Mouse (Mus musculus) midbrain, embryonic 16.5 days (tissue): ENCODE results near the gene Phf14. TPM values are rescaled to one million over a fixed set of nuclear protein-coding genes. Genes with fewer than 3 reads are reported as not detected.
"Not testable (repeated sequence)": the region's sequence is repeated elsewhere in the genome, so short reads cannot be mapped to it uniquely, and the experiment has no call there.

ENCODE experiments used
- ATAC-seq: fragments of 200-750 bp; cut with Nextera tagmentation; 2 replicates; pipeline ENCODE4 v1.8.0; 2017; ENCODE audit warnings: moderate TSS enrichment
- H3K27ac ChIP-seq: fragments of 300-500 bp; sonication (generic); 2 replicates; pipeline ENCODE4 v1.5.1; 2014; ENCODE audit warnings: mild to moderate bottlenecking, low read length, mixed read lengths
- H3K27me3 ChIP-seq: fragments of 300-500 bp; sonication (generic); 2 replicates; pipeline ENCODE4 v1.6.1; 2014; ENCODE audit warnings: low read depth, low read length, mixed read lengths; ENCODE audit not compliant: control insufficient read depth, insufficient read depth
- H3K36me3 ChIP-seq: fragments of 300-500 bp; sonication (generic); 2 replicates; pipeline ENCODE4 v1.6.1; 2014; ENCODE audit warnings: mild to moderate bottlenecking, low read length, moderate library complexity, mixed read lengths; ENCODE audit not compliant: control insufficient read depth, insufficient read depth
- H3K4me1 ChIP-seq: fragments of 300-500 bp; sonication (generic); 2 replicates; pipeline ENCODE4 v1.6.1; 2014; ENCODE audit warnings: mild to moderate bottlenecking, low read length, mixed read lengths; ENCODE audit not compliant: control insufficient read depth, insufficient read depth
- H3K4me2 ChIP-seq: fragments of 300-500 bp; sonication (generic); 2 replicates; pipeline ENCODE4 v1.6.1; 2014; ENCODE audit warnings: mild to moderate bottlenecking, low read length, mixed read lengths
- H3K4me3 ChIP-seq: fragments of 300-500 bp; sonication (generic); 2 replicates; pipeline ENCODE4 v1.5.1; 2014; ENCODE audit warnings: low read depth, mild to moderate bottlenecking, low read length, moderate library complexity, mixed read lengths
- H3K9ac ChIP-seq: fragments of 300-500 bp; sonication (generic); 2 replicates; pipeline ENCODE4 v1.6.1; 2014; ENCODE audit warnings: low read depth, low read length, mixed read lengths
- H3K9me3 ChIP-seq: fragments of 300-500 bp; sonication (generic); replicated peaks from 2 replicates; pipeline ENCODE4 v1.6.1; 2014; ENCODE audit warnings: mild to moderate bottlenecking, low read length, mixed read lengths; ENCODE audit not compliant: control insufficient read depth, poor library complexity, severe bottlenecking
- WGBS: fragments of 180-500 bp; shearing (Covaris S2); extraction: QIAGEN DNeasy Blood & Tissue Kit; methylation state at CpG from one replicate; pipeline ENCODE4 v1.1.7; 2014; 5-methylcytosine and 5-hydroxymethylcytosine counted together
- polyA plus RNA-seq: library from polyadenylated mRNA; unstranded; fragments of >200 nt; fragmentation: Nextera tagmentation; extraction: Ambion mirVana; gene quantifications from 2 replicates; pipeline ENCODE4 v1.2.1, GENCODE M21; 2015

The Phf14 gene
- polyA plus RNA-seq, result 81.2 and 90.8 TPM in 2 replicates

- H3K36me3 ChIP-seq, result 0 out of 2 replicates have a peak, but pooled peaks cover 2% of the 10 kb centered on the region
- WGBS, result under 1% methylated on average over 59 of the region's 59 CpGs
- peak; percentile 98 for ATAC-seq
- no peaks in the 10 kb centered on the region for H3K27me3 ChIP-seq
- peak within 1 kb of the TSS; percentile 86 for H3K4me3 ChIP-seq
- H3K4me1 ChIP-seq, result peaks cover 19% of the 10 kb centered on the region
- H3K9me3 ChIP-seq, result no peaks in the 10 kb centered on the region
- peak within 1 kb of the TSS; percentile 82 for H3K27ac ChIP-seq
- peak within 1 kb of the TSS; percentile 90 for H3K9ac ChIP-seq
- H3K4me2 ChIP-seq, result peak within 1 kb of the TSS; percentile 86
Measured at GRCm38 (mm10) chr6:11907269-11908032, at the start of gene Phf14, which contains the start of gene Ndufa4. Phf14 (plus strand) TSS chr6:11907809. Ndufa4 (minus strand) TSS chr6:11907497.

DNA sequence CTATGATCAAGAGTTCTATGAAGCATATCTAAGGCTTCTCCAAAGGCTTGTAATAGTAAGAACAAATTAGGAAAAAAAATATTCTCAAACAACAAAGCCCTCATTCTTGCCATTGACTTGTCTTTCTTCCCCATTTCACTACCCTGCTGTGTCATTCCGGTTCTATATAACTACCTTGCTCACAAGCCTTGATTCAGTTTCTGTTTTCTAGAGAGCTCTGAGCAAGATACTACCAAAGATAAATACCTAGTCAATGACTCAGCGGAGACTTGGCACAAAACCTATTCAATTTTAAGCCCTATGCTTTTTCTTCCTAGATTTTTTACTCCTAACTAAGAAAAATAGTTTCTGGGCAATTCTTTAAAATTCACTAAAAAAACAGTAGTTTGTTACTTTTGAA, 32.2 kb upstream of the Phf14 start:
- not testable (repeated sequence) for H3K36me3 ChIP-seq, H3K27me3 ChIP-seq, H3K9me3 ChIP-seq, ATAC-seq, H3K4me2 ChIP-seq, H3K9ac ChIP-seq, H3K4me3 ChIP-seq, H3K4me1 ChIP-seq, H3K27ac ChIP-seq
- no CpG with 5 or more reads among the region's 2 CpGs for WGBS

GRCm38 (mm10) chr6:11900809-11901310, 6.7 kb upstream of the Phf14 start:
- H3K4me1 ChIP-seq, result peaks cover 4% of the 10 kb centered on the region
- 71% methylated on average over 4 of the region's 4 CpGs for WGBS
- ATAC-seq, result no peak
- H3K36me3 ChIP-seq, result peaks cover 12% of the 10 kb centered on the region
- H3K27me3 ChIP-seq, result no peaks in the 10 kb centered on the region
- no peak overlapping the region for H3K27ac ChIP-seq
- H3K4me2 ChIP-seq, result no peak overlapping the region
- H3K4me3 ChIP-seq, result no peak overlapping the region
- H3K9me3 ChIP-seq, result no peaks in the 10 kb centered on the region
- H3K9ac ChIP-seq, result no peak overlapping the region

DNA sequence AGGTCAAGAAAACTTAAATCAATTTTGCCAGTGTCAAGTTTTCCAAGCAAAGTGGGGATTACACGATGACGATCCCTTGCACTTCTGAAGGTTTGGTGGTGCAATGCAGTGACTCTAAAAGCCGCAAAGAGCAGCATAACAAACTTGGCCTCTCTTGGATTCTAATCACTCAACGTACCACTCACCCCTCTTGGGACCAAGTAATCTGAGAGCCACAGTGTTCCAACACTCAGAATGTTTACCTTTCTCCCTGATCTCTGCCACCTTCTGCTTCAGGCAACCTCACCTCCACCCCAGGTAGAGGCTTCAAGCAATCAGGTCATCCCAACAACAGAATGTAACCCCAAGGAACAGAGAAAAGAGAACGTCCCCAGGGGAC, 730 bp upstream of the Phf14 start:
- Histone ChIP-seq H3K36me3 (0 out of 2 replicates have a peak, but pooled peaks cover 2% of the 10 kb centered on the region), H3K9me3 (no peaks in the 10 kb centered on the region), H3K4me1 (peaks cover 19% of the 10 kb centered on the region), H3K4me3 (peak overlapping the region; percentile 86), H3K27me3 (no peaks in the 10 kb centered on the region), H3K9ac (peak overlapping the region; percentile 90), H3K27ac (peak overlapping the region; percentile 82), H3K4me2 (peak overlapping the region; percentile 86)
- WGBS, result under 1% methylated on average over 5 of the region's 5 CpGs
- peak; percentile 62 for ATAC-seq

GRCm38 (mm10) chr6:11908170-11908569, 561 bp downstream of the Phf14 start:
- 27% methylated on average over 7 of the region's 7 CpGs for WGBS
- H3K4me3 ChIP-seq, result peak overlapping the region; percentile 86
- no peak overlapping the region; the same call in 1 of the 2 replicates for H3K27ac ChIP-seq

GRCm38 (mm10) chr6:11925496-11926041, 18.0 kb downstream of the Phf14 start:
- H3K27me3 ChIP-seq, result no peaks in the 10 kb centered on the region
- H3K27ac ChIP-seq, result peak overlapping the region; percentile 99
- H3K9ac ChIP-seq, result peak overlapping the region; percentile 97
- 0 out of 2 replicates have a peak, but pooled peaks cover 6% of the 10 kb centered on the region for H3K36me3 ChIP-seq
- H3K4me3 ChIP-seq, result peak overlapping the region; percentile 82
- 1% methylated on average over 20 of the region's 20 CpGs for WGBS
- H3K4me1 ChIP-seq, result peaks cover 30% of the 10 kb centered on the region
- 0 out of 2 replicates have a peak, but pooled peaks cover 4% of the 10 kb centered on the region for H3K9me3 ChIP-seq
- peak; percentile 98 for ATAC-seq
- peak overlapping the region; percentile 75 for H3K4me2 ChIP-seq

More at GRCm38 (mm10) chr6:11908170-11908569, 561 bp downstream of the Phf14 start:
- H3K36me3 ChIP-seq, result 0 out of 2 replicates have a peak, but pooled peaks cover 2% of the 10 kb centered on the region
- no peaks in the 10 kb centered on the region for H3K27me3 ChIP-seq
- H3K9me3 ChIP-seq, result no peaks in the 10 kb centered on the region
- H3K4me2 ChIP-seq, result peak overlapping the region; percentile 86
- ATAC-seq, result peak; percentile 32; the same call in 1 of the 2 replicates
- peak overlapping the region; percentile 90 for H3K9ac ChIP-seq
- peaks cover 19% of the 10 kb centered on the region for H3K4me1 ChIP-seq

DNA sequence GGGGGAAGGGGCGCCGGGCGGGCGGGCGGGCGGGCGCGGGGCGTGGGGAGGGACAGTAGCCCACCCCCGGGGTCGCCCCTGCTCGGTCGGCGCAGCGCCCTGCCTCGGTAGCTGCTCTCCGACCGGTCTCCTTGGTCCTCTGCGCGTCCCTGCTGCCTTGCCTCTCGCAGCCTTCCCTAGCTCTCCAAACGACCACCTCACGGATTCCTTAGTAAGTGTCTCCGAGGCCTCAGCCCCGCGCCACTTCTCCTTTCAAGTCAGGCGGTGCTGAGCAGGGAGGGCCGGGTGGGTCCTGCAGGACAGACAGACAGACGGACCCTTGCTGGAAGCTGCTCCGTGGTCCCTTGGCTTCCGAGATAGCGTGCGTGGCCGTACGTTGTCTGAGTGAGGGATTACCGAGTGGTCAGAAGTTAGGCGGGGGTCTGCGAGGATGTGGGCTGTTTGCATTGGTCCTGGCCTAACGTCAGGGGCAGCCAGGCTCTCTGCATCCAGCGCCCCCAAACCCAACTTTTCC, 18.5 kb downstream of the Phf14 start:
- Histone ChIP-seq H3K4me1 (peaks cover 31% of the 10 kb centered on the region), H3K9me3 (0 out of 2 replicates have a peak, but pooled peaks cover 4% of the 10 kb centered on the region), H3K27me3 (no peaks in the 10 kb centered on the region), H3K4me3 (peak overlapping the region; percentile 82), H3K9ac (peak overlapping the region; percentile 97), H3K4me2 (peak overlapping the region; percentile 75), H3K36me3 (0 out of 2 replicates have a peak, but pooled peaks cover 6% of the 10 kb centered on the region), H3K27ac (peak overlapping the region; percentile 99)
- ATAC-seq, result peak; percentile 89
- 0% methylated on average over 36 of the region's 40 CpGs for WGBS

DNA sequence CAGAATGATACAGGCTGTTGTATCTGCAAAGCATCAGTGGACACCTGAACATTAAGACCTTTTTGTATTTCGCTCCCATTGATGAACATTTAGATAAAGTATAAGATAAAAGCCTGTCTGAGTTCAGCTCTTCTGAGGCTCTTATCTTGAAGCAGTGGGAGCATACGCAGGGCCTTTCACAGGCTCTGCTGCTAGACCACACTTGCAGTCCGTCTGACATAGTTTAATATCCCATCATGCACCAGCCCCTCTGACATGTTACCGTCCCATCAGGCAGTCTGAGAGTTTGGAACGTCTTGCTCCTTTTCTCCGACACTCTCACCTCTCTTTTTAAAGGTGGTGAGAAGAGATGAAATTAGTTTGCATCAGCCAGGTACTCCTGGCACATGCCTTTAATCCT, 19.9 kb downstream of the Phf14 start:
- 0 out of 2 replicates have a peak, but pooled peaks cover 4% of the 10 kb centered on the region for H3K9me3 ChIP-seq
- whole genome bisulfite sequencing, result 85% methylated on average over 6 of the region's 6 CpGs

More for the DNA sequence above, 19.9 kb downstream of the Phf14 start:
- Histone ChIP-seq H3K4me3 (no peak overlapping the region; the same call in none of the 2 replicates), H3K4me2 (peak overlapping the region; percentile 75), H3K9ac (peak overlapping the region; percentile 53; the same call in 1 of the 2 replicates), H3K4me1 (peaks cover 33% of the 10 kb centered on the region), H3K27ac (no peak overlapping the region), H3K27me3 (no peaks in the 10 kb centered on the region), H3K36me3 (0 out of 2 replicates have a peak, but pooled peaks cover 6% of the 10 kb centered on the region)
- ATAC-seq, result no peak
